Mouse (Mus musculus): ENCODE results near the gene Tpcn1. TPM values are rescaled to one million over a fixed set of nuclear protein-coding genes. Genes with fewer than 3 reads are reported as not detected.

Tpcn1 gene
- polyA plus RNA-seq, 1 experiment from 2014 or later, result 19.4 TPM

- WGBS, result 44% methylated on average over 14 of the region's 14 CpGs
- Histone ChIP-seq H3K4me1 (peaks cover 59% of the 10 kb centered on the region), H3K27ac (no peak overlapping the region)
Observed at GRCm38 (mm10) chr5:120571056-120571740, 17.3 kb downstream of the Tpcn1 start.

GRCm38 (mm10) chr5:120570289-120570897 lies 18.1 kb downstream of the Tpcn1 start:
- Histone ChIP-seq H3K27me3 (replicated peaks) (no peaks in the 10 kb centered on the region), H3K9ac (no peak overlapping the region), H3K4me3 (no peak overlapping the region), H3K36me3 (no peaks in the 10 kb centered on the region), H3K4me2 (replicated peaks) (no peak overlapping the region), H3K4me1 (peaks cover 67% of the 10 kb centered on the region), H3K9me3 (no peaks in the 10 kb centered on the region), H3K27ac (no peak overlapping the region)
- no peak for ATAC-seq (ENCODE audit: low FRiP score, low read depth)
- 86% methylated on average over 11 of the region's 11 CpGs for WGBS

More at GRCm38 (mm10) chr5:120571056-120571740, 17.3 kb downstream of the Tpcn1 start:
- Histone ChIP-seq H3K4me2 (replicated peaks) (no peak overlapping the region), H3K4me3 (no peak overlapping the region), H3K9ac (no peak overlapping the region), H3K36me3 (no peaks in the 10 kb centered on the region), H3K27me3 (replicated peaks) (no peaks in the 10 kb centered on the region), H3K9me3 (no peaks in the 10 kb centered on the region)
- ATAC-seq (ENCODE audit: low FRiP score, low read depth), result no peak

GRCm38 (mm10) chr5:120569791-120570190 lies 18.7 kb downstream of the Tpcn1 start:
- H3K4me3 ChIP-seq, result no peak overlapping the region
- H3K27me3 ChIP-seq (replicated peaks), result no peaks in the 10 kb centered on the region
- no peaks in the 10 kb centered on the region for H3K9me3 ChIP-seq
- ATAC-seq (ENCODE audit: low FRiP score, low read depth), result no peak
- no peaks in the 10 kb centered on the region for H3K36me3 ChIP-seq
- no peak overlapping the region for H3K4me2 ChIP-seq (replicated peaks)
- H3K9ac ChIP-seq, result no peak overlapping the region
- WGBS, result 94% methylated on average over 3 of the region's 3 CpGs
- H3K4me1 ChIP-seq, result peaks cover 72% of the 10 kb centered on the region
- H3K27ac ChIP-seq, result no peak overlapping the region

GRCm38 (mm10) chr5:120568964-120569363 lies 19.5 kb downstream of the Tpcn1 start:
- H3K9ac ChIP-seq, result no peak overlapping the region
- H3K9me3 ChIP-seq, result no peaks in the 10 kb centered on the region
- H3K36me3 ChIP-seq, result no peaks in the 10 kb centered on the region
- H3K4me3 ChIP-seq, result no peak overlapping the region
- WGBS, result 86% methylated on average over 4 of the region's 4 CpGs
- 0 out of 2 replicates have a peak overlapping the region, but pooled peaks have one; percentile 40 for H3K4me2 ChIP-seq (replicated peaks)
- H3K27me3 ChIP-seq (replicated peaks), result no peaks in the 10 kb centered on the region
- H3K4me1 ChIP-seq, result peaks cover 77% of the 10 kb centered on the region
- ATAC-seq (ENCODE audit: low FRiP score, low read depth), result no peak
- H3K27ac ChIP-seq, result 0 out of 2 replicates have a peak overlapping the region, but pooled peaks have one; percentile 86

- Histone ChIP-seq H3K9me3 (no peaks in the 10 kb centered on the region), H3K4me3 (no peak overlapping the region), H3K9ac (0 out of 2 replicates have a peak overlapping the region, but pooled peaks have one; percentile 42), H3K27ac (peak overlapping the region; percentile 86), H3K4me2 (replicated peaks) (peak overlapping the region; percentile 40), H3K36me3 (no peaks in the 10 kb centered on the region), H3K27me3 (replicated peaks) (no peaks in the 10 kb centered on the region), H3K4me1 (peaks cover 83% of the 10 kb centered on the region)
- WGBS, result 45% methylated on average over 9 of the region's 9 CpGs
- no peak for ATAC-seq (ENCODE audit: low FRiP score, low read depth)
Observed at GRCm38 (mm10) chr5:120568336-120568768, 20.1 kb downstream of the Tpcn1 start.

GRCm38 (mm10) chr5:120567761-120568211 lies 20.7 kb downstream of the Tpcn1 start:
- Histone ChIP-seq H3K4me2 (replicated peaks) (peak overlapping the region; percentile 40), H3K27ac (peak overlapping the region; percentile 86), H3K27me3 (replicated peaks) (no peaks in the 10 kb centered on the region), H3K9ac (peak overlapping the region; percentile 45), H3K4me1 (peaks cover 88% of the 10 kb centered on the region), H3K9me3 (no peaks in the 10 kb centered on the region), H3K36me3 (no peaks in the 10 kb centered on the region), H3K4me3 (no peak overlapping the region)
- 0 out of 2 replicates have a peak, but pooled peaks have one; percentile 15 for ATAC-seq (ENCODE audit: low FRiP score, low read depth)
- 26% methylated on average over 14 of the region's 14 CpGs for WGBS

GRCm38 (mm10) chr5:120567253-120567701 lies 21.2 kb downstream of the Tpcn1 start:
- peak; percentile 39 for ATAC-seq (ENCODE audit: low FRiP score, low read depth)
- Histone ChIP-seq H3K27me3 (replicated peaks) (no peaks in the 10 kb centered on the region), H3K9me3 (no peaks in the 10 kb centered on the region), H3K4me2 (replicated peaks) (peak overlapping the region; percentile 40), H3K4me1 (peaks cover 91% of the 10 kb centered on the region), H3K4me3 (no peak overlapping the region), H3K36me3 (no peaks in the 10 kb centered on the region), H3K27ac (peak overlapping the region; percentile 86), H3K9ac (peak overlapping the region; percentile 45)
- WGBS, result 6% methylated on average over 21 of the region's 21 CpGs

- ATAC-seq (ENCODE audit: low FRiP score, low read depth), result 0 out of 2 replicates have a peak, but pooled peaks have one; percentile 1
Observed at GRCm38 (mm10) chr5:120566681-120567252, 21.7 kb downstream of the Tpcn1 start.

GRCm38 (mm10) chr5:120566101-120566500 lies 22.4 kb downstream of the Tpcn1 start:
- H3K27ac ChIP-seq, result peak overlapping the region; percentile 86
- peak; percentile 46 for ATAC-seq (ENCODE audit: low FRiP score, low read depth)
- no peaks in the 10 kb centered on the region for H3K36me3 ChIP-seq
- peaks cover 86% of the 10 kb centered on the region for H3K4me1 ChIP-seq
- no peak overlapping the region for H3K4me3 ChIP-seq
- H3K9me3 ChIP-seq, result no peaks in the 10 kb centered on the region
- WGBS, result 28% methylated on average over 5 of the region's 5 CpGs
- 0 out of 2 replicates have a peak overlapping the region, but pooled peaks have one; percentile 38 for H3K9ac ChIP-seq
- no peaks in the 10 kb centered on the region for H3K27me3 ChIP-seq (replicated peaks)
- peak overlapping the region; percentile 40; the same call in 1 of the 2 replicates for H3K4me2 ChIP-seq (replicated peaks)

More at GRCm38 (mm10) chr5:120566681-120567252, 21.7 kb downstream of the Tpcn1 start:
- Histone ChIP-seq H3K9me3 (no peaks in the 10 kb centered on the region), H3K4me3 (no peak overlapping the region), H3K36me3 (no peaks in the 10 kb centered on the region), H3K27me3 (replicated peaks) (no peaks in the 10 kb centered on the region), H3K27ac (peak overlapping the region; percentile 86), H3K4me1 (peaks cover 90% of the 10 kb centered on the region), H3K4me2 (replicated peaks) (peak overlapping the region; percentile 40), H3K9ac (no peak overlapping the region)
- WGBS, result 45% methylated on average over 9 of the region's 9 CpGs

GRCm38 (mm10) chr5:120565171-120565905 lies 23.1 kb downstream of the Tpcn1 start:
- Histone ChIP-seq H3K27ac (peak overlapping the region; percentile 86), H3K9ac (peak overlapping the region; percentile 38; the same call in 1 of the 2 replicates)
- no peak for ATAC-seq (ENCODE audit: low FRiP score, low read depth)

GRCm38 (mm10) chr5:120563914-120564311 lies 24.6 kb downstream of the Tpcn1 start:
- no peak overlapping the region for H3K9ac ChIP-seq
- no peaks in the 10 kb centered on the region for H3K9me3 ChIP-seq
- WGBS, result 58% methylated on average over 4 of the region's 4 CpGs
- no peak overlapping the region for H3K27ac ChIP-seq
- H3K36me3 ChIP-seq, result no peaks in the 10 kb centered on the region
- peaks cover 82% of the 10 kb centered on the region for H3K4me1 ChIP-seq
- no peak overlapping the region for H3K4me2 ChIP-seq (replicated peaks)
- H3K27me3 ChIP-seq (replicated peaks), result no peaks in the 10 kb centered on the region
- no peak for ATAC-seq (ENCODE audit: low FRiP score, low read depth)
- H3K4me3 ChIP-seq, result no peak overlapping the region

More at GRCm38 (mm10) chr5:120565171-120565905, 23.1 kb downstream of the Tpcn1 start:
- H3K9me3 ChIP-seq, result no peaks in the 10 kb centered on the region
- 32% methylated on average over 15 of the region's 15 CpGs for WGBS
- no peak overlapping the region for H3K4me3 ChIP-seq
- H3K36me3 ChIP-seq, result no peaks in the 10 kb centered on the region
- H3K27me3 ChIP-seq (replicated peaks), result no peaks in the 10 kb centered on the region
- H3K4me2 ChIP-seq (replicated peaks), result peak overlapping the region; percentile 40
- peaks cover 85% of the 10 kb centered on the region for H3K4me1 ChIP-seq
